Mouse (Mus musculus): ENCODE results near the gene Arhgef9.

- TF ChIP-seq CTCF (IDR thresholded peaks at IDR 0.05; ENCODE audit: insufficient read depth, low read depth, low read length) (no peak), POLR2A (IDR thresholded peaks at IDR 0.05; ENCODE audit: insufficient read depth, low read depth, low read length) (peak; percentile 54; the same call in 1 of the 2 replicates)
These were observed 30.3 kb downstream of the Arhgef9 start for GRCm38 (mm10) chrX:95166317-95166716.
